Mouse (Mus musculus) G1E (cell line): ENCODE results near the gene Fam234a. TPM values are rescaled to one million over a fixed set of nuclear protein-coding genes. Genes with fewer than 3 reads are reported as not detected.

Experiments used
- ATAC-seq: 2 replicates; pipeline ENCODE4 v1.8.0; 2016; ENCODE audit warnings: mild to moderate bottlenecking; ENCODE audit not compliant: insufficient number of reproducible peaks, poor library complexity, low FRiP score, severe bottlenecking; ENCODE audit errors: extremely low read depth
- DNase-seq: peaks from one replicate; pipeline ENCODE4 v3.0.0; 2012; ENCODE audit warnings: low spot score
- H3K27me3 ChIP-seq: 2 replicates; pipeline ENCODE4 v1.6.1; 2012; ENCODE audit warnings: mild to moderate bottlenecking, low read length, inconsistent platforms; ENCODE audit not compliant: insufficient read depth
- H3K36me3 ChIP-seq: replicated peaks from 2 replicates; pipeline ENCODE3; 2012; ENCODE audit warnings: mild to moderate bottlenecking, inconsistent platforms
- H3K4me1 ChIP-seq: 2 replicates; pipeline ENCODE4 v1.6.1; 2012; ENCODE audit warnings: low read depth, low read length, inconsistent platforms, mixed read lengths; ENCODE audit not compliant: insufficient read depth
- H3K4me3 ChIP-seq: 2 replicates; pipeline ENCODE4 v1.5.1; 2012; ENCODE audit warnings: low read depth, mild to moderate bottlenecking, inconsistent platforms, low read length, moderate library complexity, mixed read lengths
- H3K9me3 ChIP-seq: replicated peaks from 2 replicates; pipeline ENCODE4 v1.6.1; 2012; ENCODE audit warnings: inconsistent platforms
- CTCF ChIP-seq: IDR thresholded peaks from 2 replicates; pipeline ENCODE4 v1.5.1; 2012; ENCODE audit warnings: low read depth, low read length, inconsistent platforms, mixed read lengths
- GATA1 ChIP-seq: IDR thresholded peaks from 2 replicates; pipeline ENCODE4 v1.6.1; 2012; ENCODE audit warnings: borderline replicate concordance, low read length, inconsistent platforms, mixed read lengths
- GATA2 ChIP-seq: IDR thresholded peaks from 2 replicates; pipeline ENCODE4 v1.6.1; 2012; ENCODE audit warnings: low read depth, low read length, inconsistent platforms, borderline replicate concordance
- POLR2AphosphoS5 ChIP-seq: IDR thresholded peaks from 2 replicates; pipeline ENCODE4 v1.6.1; 2012; ENCODE audit warnings: low read depth, low read length, inconsistent platforms; ENCODE audit not compliant: insufficient replicate concordance
- TAL1 ChIP-seq: conservative IDR thresholded peaks from 2 replicates; pipeline ENCODE4 v1.6.1; 2012; ENCODE audit warnings: low read depth, low read length, inconsistent platforms, mixed read lengths
- polyA plus RNA-seq: library from polyadenylated mRNA; stranded (reverse); fragments of >175 nt; gene quantifications from 2 replicates; pipeline ENCODE4 v1.2.3, GENCODE M21; 2012
- total RNA-seq, 2 experiments: library from RNA; stranded (forward) in 1 of 2; stranded (reverse) in 1 of 2; fragments of 200-1000 nt in 1 of 2; fragments of >200 nt in 1 of 2; fragmentation: Nextera tagmentation in 1 of 2; gene quantifications; 2 replicates each; pipeline ENCODE4 v1.2.3; 2014 to 2017

The Fam234a gene
- total and polyA plus RNA-seq, 3 experiments, result 3.0 to 7.0 (median 4.2) TPM

GRCm38 (mm10) chr17:26251886-26252538 is 8.0 kb upstream of the Fam234a start:
- TF ChIP-seq CTCF (no peak), GATA1 (no peak), POLR2AphosphoS5 (no peak), GATA2 (no peak), TAL1 (no peak)
- ATAC-seq (no peak), DNase-seq (no peak)
- H3K4me3 ChIP-seq, result no peak overlapping the region; the same call in 1 of the 2 replicates
- H3K9me3 ChIP-seq, result no peaks in the 10 kb centered on the region
- no peaks in the 10 kb centered on the region for H3K27me3 ChIP-seq
- H3K36me3 ChIP-seq, result peaks cover 20% of the 10 kb centered on the region
- H3K4me1 ChIP-seq, result peaks cover 21% of the 10 kb centered on the region; the same call in 1 of the 2 replicates

DNA sequence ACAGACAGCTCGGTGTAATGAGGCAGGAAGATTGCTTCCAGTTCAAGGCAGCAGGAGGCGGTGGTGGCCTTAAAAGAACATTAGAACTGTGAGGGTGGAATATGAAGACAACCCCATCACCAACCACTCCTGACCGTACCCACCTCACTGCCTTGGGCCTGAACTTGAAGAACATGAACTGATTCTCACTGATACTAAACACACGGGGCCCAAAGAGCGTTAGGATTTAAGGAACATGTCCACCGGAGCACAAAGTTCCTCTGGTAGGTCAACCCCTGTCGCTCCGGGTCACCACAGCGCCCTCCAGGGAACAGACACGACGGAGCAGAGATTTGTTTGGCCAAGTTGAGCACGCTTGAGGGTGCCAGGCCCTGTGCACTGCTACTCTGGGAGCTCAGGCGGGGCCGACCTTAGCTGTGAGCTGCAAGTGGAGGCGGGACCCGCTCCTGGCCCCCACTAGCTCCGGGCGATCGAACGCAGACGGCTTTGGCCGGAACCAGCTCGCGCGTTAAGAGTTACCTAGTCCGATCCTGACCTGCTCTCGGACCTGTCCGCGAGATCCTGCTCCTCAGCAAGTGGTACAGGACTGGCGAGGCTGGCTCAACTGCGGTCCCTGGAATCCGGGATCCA is 456 bp downstream of the Fam234a start:
- DNase-seq, result peak; percentile 36
- Histone ChIP-seq H3K4me3 (peak overlapping the region; percentile 79), H3K27me3 (no peaks in the 10 kb centered on the region), H3K9me3 (0 out of 2 replicates have a peak, but pooled peaks cover 5% of the 10 kb centered on the region), H3K4me1 (peaks cover 59% of the 10 kb centered on the region), H3K36me3 (no peaks in the 10 kb centered on the region)
- TF ChIP-seq GATA2, result no peak
- TF ChIP-seq GATA1, result no peak
- no peak for ATAC-seq

DNA sequence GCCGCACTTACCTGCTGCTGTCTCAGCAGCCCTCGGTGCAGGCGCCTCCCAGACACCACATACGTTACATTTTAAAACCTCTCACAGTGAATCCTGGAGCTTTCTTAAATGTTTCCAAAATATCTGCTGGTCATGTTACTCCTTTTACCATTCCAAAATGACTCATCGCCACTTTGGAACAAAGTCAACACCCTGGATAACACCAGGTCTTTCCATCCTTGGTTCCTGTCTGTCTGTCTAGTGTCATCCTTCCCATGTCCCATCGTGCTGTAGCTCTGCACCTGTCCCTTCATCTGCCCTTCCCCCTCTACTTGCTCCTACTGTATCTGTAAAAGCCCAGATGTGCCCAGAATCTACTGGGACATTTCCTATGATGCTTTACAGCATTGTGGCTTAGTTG is 3.1 kb downstream of the Fam234a start:
- H3K4me3 ChIP-seq, result peak overlapping the region; percentile 68; the same call in 1 of the 2 replicates
- TF ChIP-seq GATA1 (no peak), CTCF (no peak), GATA2 (no peak), POLR2AphosphoS5 (no peak), TAL1 (no peak)
- no peak for DNase-seq

GRCm38 (mm10) chr17:26240120-26240790 is 3.8 kb downstream of the Fam234a start:
- no peak for TF ChIP-seq GATA1
- no peak for TF ChIP-seq GATA2
- TF ChIP-seq CTCF, result no peak
- TF ChIP-seq POLR2AphosphoS5, result no peak
- TF ChIP-seq TAL1, result no peak
- no peaks in the 10 kb centered on the region for H3K36me3 ChIP-seq
- no peaks in the 10 kb centered on the region for H3K27me3 ChIP-seq
- DNase-seq (no peak), ATAC-seq (peak; percentile 47)
- peak overlapping the region; percentile 68; the same call in 1 of the 2 replicates for H3K4me3 ChIP-seq
- peaks cover 90% of the 10 kb centered on the region for H3K4me1 ChIP-seq
- H3K9me3 ChIP-seq, result 0 out of 2 replicates have a peak, but pooled peaks cover 3% of the 10 kb centered on the region

More for the DNA sequence above, 3.1 kb downstream of the Fam234a start:
- H3K4me1 ChIP-seq, result peaks cover 83% of the 10 kb centered on the region
- no peaks in the 10 kb centered on the region for H3K36me3 ChIP-seq
- no peaks in the 10 kb centered on the region for H3K27me3 ChIP-seq
- 0 out of 2 replicates have a peak, but pooled peaks cover 5% of the 10 kb centered on the region for H3K9me3 ChIP-seq
- ATAC-seq, result no peak

DNA sequence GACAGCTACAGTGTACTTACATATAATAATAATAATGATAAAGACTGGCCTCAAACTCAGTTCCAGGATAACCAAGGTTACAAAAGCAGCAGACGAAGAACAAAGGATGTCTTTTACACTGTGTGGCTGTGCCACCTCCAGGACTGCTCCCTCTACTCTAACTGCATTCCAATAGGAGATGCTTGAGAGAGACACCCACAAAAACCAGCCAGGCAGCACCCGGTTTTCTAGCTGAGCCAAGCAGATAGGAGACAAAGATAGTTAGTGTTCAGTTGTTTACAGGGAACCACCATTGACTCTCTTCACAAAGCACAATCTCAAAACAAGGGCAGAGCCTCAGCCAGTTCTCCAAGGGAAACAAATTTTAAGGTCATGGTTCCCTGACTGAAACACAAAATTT is 4.5 kb downstream of the Fam234a start:
- Histone ChIP-seq H3K27me3 (no peaks in the 10 kb centered on the region), H3K4me1 (peaks cover 90% of the 10 kb centered on the region), H3K4me3 (no peak overlapping the region; the same call in 1 of the 2 replicates), H3K9me3 (no peaks in the 10 kb centered on the region), H3K36me3 (no peaks in the 10 kb centered on the region)
- ATAC-seq (no peak), DNase-seq (no peak)
- no peak for TF ChIP-seq CTCF
- TF ChIP-seq GATA2, result no peak
- no peak for TF ChIP-seq POLR2AphosphoS5
- TF ChIP-seq TAL1, result no peak

DNA sequence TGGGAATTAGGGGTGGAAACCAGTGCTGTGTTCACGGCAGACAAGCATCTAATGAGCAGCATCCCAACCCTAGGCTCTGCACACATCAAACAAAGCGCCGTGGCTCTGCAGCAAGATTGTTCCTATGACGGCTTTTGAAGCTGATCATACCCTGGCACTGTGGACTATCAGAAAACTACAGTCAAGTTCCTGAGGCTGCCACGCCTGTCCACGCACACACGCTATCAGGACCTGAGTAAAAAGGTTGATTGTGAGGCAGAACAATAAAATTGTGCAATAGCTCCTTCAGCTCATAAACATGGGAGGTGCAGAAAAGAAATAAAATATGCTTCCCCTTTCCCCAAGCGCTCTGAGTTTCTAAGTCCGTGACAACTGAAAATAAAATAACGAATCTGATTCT is 6.4 kb downstream of the Fam234a start:
- ATAC-seq, result no peak
- Histone ChIP-seq H3K4me3 (no peak overlapping the region; the same call in 1 of the 2 replicates), H3K36me3 (no peaks in the 10 kb centered on the region), H3K27me3 (no peaks in the 10 kb centered on the region), H3K9me3 (no peaks in the 10 kb centered on the region), H3K4me1 (peaks cover 80% of the 10 kb centered on the region)
- TF ChIP-seq TAL1 (no peak), GATA1 (no peak), POLR2AphosphoS5 (no peak), GATA2 (no peak), CTCF (no peak)
- DNase-seq, result no peak
